Mouse (Mus musculus) midbrain, embryonic 16.5 days (tissue): Measurements from ENCODE around the gene Itgae. TPM values are rescaled to one million over a fixed set of nuclear protein-coding genes. Genes with fewer than 3 reads are reported as not detected.

Source experiments
- ATAC-seq: fragments of 200-750 bp; cut with Nextera tagmentation; 2 replicates; pipeline ENCODE4 v1.8.0; 2017; ENCODE audit warnings: moderate TSS enrichment
- H3K27ac ChIP-seq: fragments of 300-500 bp; sonication (generic); 2 replicates; pipeline ENCODE4 v1.5.1; 2014; ENCODE audit warnings: mild to moderate bottlenecking, low read length, mixed read lengths
- H3K27me3 ChIP-seq: fragments of 300-500 bp; sonication (generic); 2 replicates; pipeline ENCODE4 v1.6.1; 2014; ENCODE audit warnings: low read depth, low read length, mixed read lengths; ENCODE audit not compliant: control insufficient read depth, insufficient read depth
- H3K36me3 ChIP-seq: fragments of 300-500 bp; sonication (generic); 2 replicates; pipeline ENCODE4 v1.6.1; 2014; ENCODE audit warnings: mild to moderate bottlenecking, low read length, moderate library complexity, mixed read lengths; ENCODE audit not compliant: control insufficient read depth, insufficient read depth
- H3K4me1 ChIP-seq: fragments of 300-500 bp; sonication (generic); 2 replicates; pipeline ENCODE4 v1.6.1; 2014; ENCODE audit warnings: mild to moderate bottlenecking, low read length, mixed read lengths; ENCODE audit not compliant: control insufficient read depth, insufficient read depth
- H3K4me2 ChIP-seq: fragments of 300-500 bp; sonication (generic); 2 replicates; pipeline ENCODE4 v1.6.1; 2014; ENCODE audit warnings: mild to moderate bottlenecking, low read length, mixed read lengths
- H3K4me3 ChIP-seq: fragments of 300-500 bp; sonication (generic); 2 replicates; pipeline ENCODE4 v1.5.1; 2014; ENCODE audit warnings: low read depth, mild to moderate bottlenecking, low read length, moderate library complexity, mixed read lengths
- H3K9ac ChIP-seq: fragments of 300-500 bp; sonication (generic); 2 replicates; pipeline ENCODE4 v1.6.1; 2014; ENCODE audit warnings: low read depth, low read length, mixed read lengths
- H3K9me3 ChIP-seq: fragments of 300-500 bp; sonication (generic); replicated peaks from 2 replicates; pipeline ENCODE4 v1.6.1; 2014; ENCODE audit warnings: mild to moderate bottlenecking, low read length, mixed read lengths; ENCODE audit not compliant: control insufficient read depth, poor library complexity, severe bottlenecking
- WGBS: fragments of 180-500 bp; shearing (Covaris S2); extraction: QIAGEN DNeasy Blood & Tissue Kit; methylation state at CpG from one replicate; pipeline ENCODE4 v1.1.7; 2014; 5-methylcytosine and 5-hydroxymethylcytosine counted together
- polyA plus RNA-seq: library from polyadenylated mRNA; unstranded; fragments of >200 nt; fragmentation: Nextera tagmentation; extraction: Ambion mirVana; gene quantifications from 2 replicates; pipeline ENCODE4 v1.2.1, GENCODE M21; 2015

Gene Itgae
- polyA plus RNA-seq, 1 experiment from 2014 or later = 0.25 TPM

- WGBS = 80% methylated on average over 6 of the region's 6 CpGs
- H3K4me1 ChIP-seq = peaks cover 3% of the 10 kb centered on the region; the same call in 1 of the 2 replicates
- no peak overlapping the region for H3K27ac ChIP-seq
- peaks cover 16% of the 10 kb centered on the region for H3K36me3 ChIP-seq
- no peaks in the 10 kb centered on the region for H3K27me3 ChIP-seq
- H3K4me2 ChIP-seq = no peak overlapping the region
- H3K9me3 ChIP-seq = no peaks in the 10 kb centered on the region
- no peak overlapping the region for H3K4me3 ChIP-seq
- no peak for ATAC-seq
- H3K9ac ChIP-seq = no peak overlapping the region
These were observed 102.7 kb downstream of the Itgae start for GRCm38 (mm10) chr11:73193047-73193446.

DNA sequence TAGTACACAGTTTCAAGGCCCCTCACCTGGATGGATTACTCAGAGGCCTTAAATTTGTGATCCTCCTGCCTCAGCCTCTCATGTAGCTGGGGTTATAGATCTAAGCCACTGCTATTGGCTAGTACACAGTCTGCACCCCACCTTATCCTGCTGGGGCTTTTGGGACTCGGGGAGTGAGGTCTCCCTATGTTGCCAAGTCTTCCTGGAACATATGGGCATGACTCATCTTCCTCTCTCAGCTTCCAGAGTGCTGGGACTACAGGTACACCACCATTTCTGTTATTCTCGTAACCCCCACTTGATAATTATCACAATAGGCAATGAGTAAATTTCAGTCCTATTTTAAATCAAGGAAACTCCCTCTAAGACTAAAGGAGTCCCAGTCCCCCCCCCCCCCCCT, 104.1 kb downstream of the Itgae start:
- Histone ChIP-seq H3K4me3 (no peak overlapping the region), H3K27ac (no peak overlapping the region), H3K36me3 (peaks cover 16% of the 10 kb centered on the region), H3K9me3 (no peaks in the 10 kb centered on the region), H3K4me2 (no peak overlapping the region), H3K9ac (no peak overlapping the region), H3K4me1 (peaks cover 8% of the 10 kb centered on the region; the same call in 1 of the 2 replicates), H3K27me3 (no peaks in the 10 kb centered on the region)
- WGBS = 74% methylated on average over 2 of the region's 2 CpGs
- no peak for ATAC-seq

Other genes starting within 250 kb of the Itgae start
- gene Atp2a3, start 129.4 kb upstream of the Itgae start, polyA plus RNA-seq = 1.2 and 1.7 TPM in 2 replicates
- gene P2rx1, start 91.5 kb upstream of the Itgae start, polyA plus RNA-seq = 0.30 and 0.48 TPM in 2 replicates
- 31.9 and 33.6 TPM in 2 replicates for gene Camkk1, start 71.6 kb upstream of the Itgae start, polyA plus RNA-seq
- gene Ncbp3, start 42.8 kb upstream of the Itgae start, polyA plus RNA-seq = 9.8 and 12.1 TPM in 2 replicates
- 1.6 and 2.1 TPM in 2 replicates for gene Haspin, start 47.7 kb downstream of the Itgae start, polyA plus RNA-seq
- gene P2rx5, start 69.8 kb downstream of the Itgae start, polyA plus RNA-seq = 0.29 and 0.42 TPM in 2 replicates
- gene Emc6, start 86.5 kb downstream of the Itgae start, polyA plus RNA-seq = 127 and 133 TPM in 2 replicates
- 132 and 145 TPM in 2 replicates for gene Tax1bp3, start 86.5 kb downstream of the Itgae start, polyA plus RNA-seq
- gene Ctns, start 108.5 kb downstream of the Itgae start, polyA plus RNA-seq = 18.6 and 20.1 TPM in 2 replicates
- gene Shpk, start 108.9 kb downstream of the Itgae start, polyA plus RNA-seq = 2.1 and 2.4 TPM in 2 replicates
- 0.20 and 0.38 TPM in 2 replicates for gene Trpv1, start 143.7 kb downstream of the Itgae start, polyA plus RNA-seq
- 0.19 and 0.31 TPM in 2 replicates for gene Trpv3, start 176.8 kb downstream of the Itgae start, polyA plus RNA-seq
- 0.67 and 1.8 TPM in 2 replicates for gene Aspa, start 239.0 kb downstream of the Itgae start, polyA plus RNA-seq
- not detected in 2 replicates for gene Gm49340, start 239.2 kb downstream of the Itgae start, polyA plus RNA-seq
- 0.29 TPM in 1 of 2 replicates, not detected in the other for gene Spata22, start 239.2 kb downstream of the Itgae start, polyA plus RNA-seq